Mouse (Mus musculus) urinary bladder, postnatal 36 days (tissue): Measurements from ENCODE around the gene Ssbp4.
A peak's percentile ranks its signal among the peaks of the same experiment; 100 is the strongest.

Source experiments
- DNase-seq, 2 experiments: peaks; one replicate each; pipeline ENCODE4 v3.0.0; 2022; ENCODE audit warnings: low spot score in 2 of 2, mixed read lengths in 1 of 2

The Ssbp4 gene

GRCm38 (mm10) chr8:70608749-70609367, at the start of gene Ssbp4:
TSS of gene Ssbp4 (minus strand) at chr8:70608872.
- DNase-seq: no peak

DNA sequence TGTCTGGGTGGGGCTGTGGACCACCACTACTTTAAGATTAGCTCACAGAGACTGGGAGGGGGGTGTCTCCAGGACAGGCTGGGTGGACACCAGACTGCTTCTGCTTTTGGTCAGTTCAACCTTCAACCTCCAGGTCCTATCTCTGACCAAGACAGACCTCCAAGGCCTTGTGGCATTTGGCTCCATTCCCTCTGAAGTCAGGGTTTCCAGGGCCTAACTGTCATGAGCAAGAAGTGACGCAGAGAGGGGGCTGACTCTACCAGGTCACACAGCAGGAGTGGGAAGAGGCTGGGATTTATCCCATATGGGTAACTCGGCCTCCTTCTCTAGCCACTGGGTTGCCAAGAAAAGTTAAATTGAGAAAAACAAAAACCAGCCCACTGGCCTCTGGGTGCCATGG, 49.1 kb upstream of the Ssbp4 start:
- no peak for DNase-seq

GRCm38 (mm10) chr8:70657214-70657613, 48.5 kb upstream of the Ssbp4 start:
- DNase-seq: no peak

DNA sequence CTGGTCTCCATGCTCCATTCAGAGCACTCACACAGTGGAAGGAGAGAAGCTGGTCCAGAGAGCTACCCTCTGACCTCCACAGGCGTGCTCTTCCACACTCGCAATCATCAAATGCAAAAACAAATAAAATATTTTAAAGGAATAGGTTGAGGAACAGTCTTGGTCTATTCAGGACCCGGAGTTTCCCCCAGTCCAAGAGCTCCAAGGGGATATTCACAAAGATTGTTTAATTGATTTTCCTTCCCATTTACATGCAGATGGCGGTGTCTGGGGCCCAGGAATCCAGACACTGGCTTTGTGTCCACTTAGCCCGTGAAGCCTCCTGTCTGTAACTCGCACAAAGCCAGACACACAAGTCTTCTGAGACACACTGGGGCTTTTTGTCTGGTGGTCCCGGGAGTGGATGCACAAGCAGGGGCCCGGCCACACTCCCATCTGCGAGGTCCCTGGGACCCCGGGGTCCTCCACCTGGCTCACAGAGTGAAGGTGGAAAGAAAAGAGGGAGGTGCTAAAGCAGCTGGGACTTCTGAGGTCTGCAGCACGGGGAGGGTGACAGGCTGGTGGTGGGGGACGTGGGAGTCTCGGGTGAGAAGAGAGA, 47.6 kb upstream of the Ssbp4 start:
- DNase-seq: no peak

DNA sequence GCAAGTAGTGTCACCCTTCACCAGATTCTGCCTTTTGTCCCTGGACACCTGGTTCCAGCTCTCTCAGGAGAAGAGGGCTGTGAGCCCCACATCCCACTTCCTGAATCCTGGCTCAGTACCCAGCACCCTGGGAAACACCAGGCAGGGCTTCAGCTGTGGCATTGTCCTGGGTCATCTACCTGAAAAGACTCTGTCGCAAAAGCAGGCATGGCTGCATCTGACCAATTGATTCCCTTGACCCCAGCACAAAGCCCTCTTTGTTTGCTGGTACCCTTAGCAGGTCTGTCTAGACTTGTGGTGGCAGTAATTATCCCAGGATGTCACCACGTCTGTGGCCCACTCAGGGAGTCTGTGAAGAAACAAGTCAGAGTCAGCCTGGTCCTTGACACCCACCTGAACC, 46.8 kb upstream of the Ssbp4 start:
- no peak for DNase-seq

DNA sequence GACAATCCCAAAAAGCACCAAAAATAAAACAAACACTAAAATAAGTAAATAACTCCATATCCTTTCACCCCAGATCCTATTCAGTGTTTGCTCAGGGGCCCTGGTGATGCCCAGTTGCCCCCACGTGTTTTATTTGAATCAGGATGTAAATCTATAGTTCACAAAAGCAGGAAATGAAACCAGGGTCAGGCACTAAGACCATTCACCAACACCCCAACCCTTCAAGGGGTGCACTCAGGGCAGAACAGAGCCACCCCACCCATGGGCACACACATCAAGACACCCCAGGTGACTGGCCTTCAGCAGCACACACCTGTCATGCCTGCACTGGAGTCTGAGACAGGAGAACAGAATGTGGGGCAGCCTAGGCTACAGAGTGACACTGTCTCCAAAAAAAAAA, 45.4 kb upstream of the Ssbp4 start:
- no peak for DNase-seq

DNA sequence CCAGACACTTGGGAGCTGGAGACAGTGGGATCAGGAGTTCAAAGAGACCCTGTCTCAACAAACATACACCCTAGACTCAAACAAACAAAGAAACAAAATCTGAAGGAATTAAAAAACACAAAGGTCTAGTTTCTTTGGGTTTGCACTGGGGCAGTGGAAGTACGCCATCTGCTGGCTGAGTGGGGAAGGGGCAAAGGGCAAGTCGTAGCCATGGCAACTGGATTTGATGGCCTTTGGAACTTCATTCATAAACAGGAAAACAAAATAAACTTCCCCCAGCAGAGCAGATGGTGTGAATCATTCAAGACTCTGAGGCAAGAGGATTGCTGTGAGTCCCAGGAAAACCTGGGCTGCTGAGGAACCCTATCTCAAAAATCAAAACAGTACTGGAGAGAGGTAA, 44.6 kb upstream of the Ssbp4 start:
- peak in 1 of 2 experiments; percentile 64 for DNase-seq

DNA sequence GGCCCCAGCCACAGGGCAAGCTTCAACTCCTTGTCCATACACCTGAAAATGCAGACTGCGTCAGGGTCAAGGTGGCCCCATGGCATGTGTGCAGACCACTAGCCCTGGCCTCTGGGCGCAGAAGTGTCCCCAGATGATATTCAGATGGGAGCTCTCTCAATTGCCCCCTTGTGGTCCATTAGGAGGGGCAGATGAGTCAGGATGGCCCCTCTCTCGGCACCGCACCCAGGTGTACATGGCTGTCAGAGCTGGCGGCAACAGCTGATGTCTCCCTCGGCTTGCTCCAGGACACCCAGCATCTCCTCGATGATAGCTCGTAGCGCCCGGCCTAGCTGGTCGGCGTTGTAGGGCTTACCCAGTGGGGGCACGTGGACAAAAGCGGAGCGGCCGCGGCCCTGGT, 41.7 kb upstream of the Ssbp4 start:
- DNase-seq: no peak

DNA sequence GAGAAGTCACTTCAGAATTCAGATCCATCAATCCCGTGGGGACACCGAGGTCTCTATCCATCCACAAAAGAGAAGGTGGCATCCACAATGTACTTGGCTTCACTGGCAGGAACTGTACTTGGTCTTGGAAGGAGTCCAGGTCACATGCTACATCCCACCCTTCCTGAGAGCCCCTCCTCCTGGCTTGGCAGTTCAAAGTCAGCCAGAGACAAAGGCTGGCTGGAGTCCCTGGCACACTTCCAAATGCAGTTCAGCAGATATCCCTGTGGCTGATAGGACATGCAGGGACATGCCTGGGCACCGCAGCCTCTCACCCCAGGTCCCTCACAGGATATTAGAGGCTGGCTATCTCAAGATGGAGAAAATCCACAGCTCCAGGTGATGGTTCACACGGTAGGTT, 40.7 kb upstream of the Ssbp4 start:
- peak; percentile 65 to 82 for DNase-seq

DNA sequence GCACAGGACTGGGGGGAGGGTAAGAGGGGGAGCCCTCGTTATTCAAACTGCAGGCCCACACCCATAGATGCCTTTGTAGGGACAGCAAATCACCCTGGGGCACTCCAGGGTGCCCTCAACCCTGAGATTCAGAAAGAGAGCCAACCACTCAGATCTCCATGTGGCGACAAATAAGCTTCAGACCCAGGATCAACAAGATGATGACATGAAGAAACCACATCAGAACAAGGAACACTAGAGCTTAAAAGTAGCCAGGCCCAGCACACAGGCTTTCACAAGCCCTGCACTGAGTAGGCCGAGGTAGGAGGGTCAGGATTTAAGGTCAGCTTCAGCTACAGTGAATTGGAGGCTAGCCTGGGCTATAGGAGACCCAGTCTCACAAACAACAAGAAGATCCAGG, 40.2 kb upstream of the Ssbp4 start:
- no peak for DNase-seq

GRCm38 (mm10) chr8:70648164-70648442, 39.4 kb upstream of the Ssbp4 start:
- DNase-seq: no peak

DNA sequence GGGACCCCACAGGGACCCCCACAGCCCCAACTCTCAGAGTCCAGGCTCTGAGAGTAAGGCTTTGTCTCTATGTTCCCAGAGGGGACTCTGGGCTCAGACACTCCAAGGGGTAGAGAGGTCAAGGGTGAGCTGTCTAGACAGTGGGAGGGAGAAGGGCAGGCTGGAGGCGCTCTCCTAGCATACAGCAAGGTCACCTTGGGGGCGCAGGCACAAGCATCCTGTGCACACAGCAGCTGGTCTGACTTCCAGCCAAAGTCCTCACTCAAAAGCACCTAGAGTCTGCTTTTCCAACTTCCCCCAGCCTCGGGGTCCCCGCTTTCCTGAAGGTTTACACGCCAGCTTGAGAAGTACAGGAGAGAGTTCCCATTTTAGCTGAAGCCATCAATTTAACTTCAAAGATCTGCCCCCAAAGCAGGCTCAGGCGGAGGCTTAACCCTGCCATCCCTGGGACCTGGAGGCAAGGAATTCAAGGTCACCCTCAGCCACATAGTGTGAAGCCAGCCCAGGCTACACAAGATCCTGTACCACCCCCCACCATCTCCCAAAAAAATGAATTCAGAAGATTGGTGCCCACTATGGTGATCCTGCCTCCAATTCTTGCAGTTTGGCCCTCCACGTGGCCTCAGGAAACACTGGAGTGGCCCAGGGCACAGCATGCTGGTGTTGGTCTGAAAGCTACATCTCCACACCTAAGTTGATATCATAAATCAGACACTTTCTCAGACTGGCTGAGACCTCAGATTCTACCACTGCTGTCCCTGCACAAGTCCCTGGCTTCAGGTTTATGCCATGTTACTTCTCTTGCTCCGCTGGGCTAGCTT, 38.9 kb upstream of the Ssbp4 start:
- DNase-seq: no peak

GRCm38 (mm10) chr8:70646775-70647174, 38.1 kb upstream of the Ssbp4 start:
- no peak for DNase-seq

- DNase-seq: no peak
Measured at GRCm38 (mm10) chr8:70646369-70646768, 37.7 kb upstream of the Ssbp4 start.

- no peak for DNase-seq
Measured at GRCm38 (mm10) chr8:70645501-70646224, 37.0 kb upstream of the Ssbp4 start.

DNA sequence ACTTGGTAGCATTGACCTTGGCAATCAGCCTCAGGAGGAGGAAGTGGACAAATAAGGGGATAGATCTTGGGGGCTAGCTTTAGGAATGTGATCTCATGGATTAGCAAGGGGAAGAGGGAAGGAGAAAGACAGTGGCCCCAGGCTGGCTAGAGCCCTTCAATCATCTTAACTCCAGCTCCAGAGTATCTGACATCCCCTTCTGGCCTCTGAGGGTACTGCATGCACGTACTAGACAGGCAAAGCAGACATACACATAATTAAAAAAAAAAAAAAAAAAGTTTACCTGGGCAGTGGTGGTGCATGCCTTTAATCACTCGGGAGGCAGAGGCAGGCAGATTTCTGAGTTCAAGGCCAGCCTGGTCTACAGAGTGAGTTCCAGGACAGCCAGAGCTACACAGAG, 35.4 kb upstream of the Ssbp4 start:
- no peak for DNase-seq

DNA sequence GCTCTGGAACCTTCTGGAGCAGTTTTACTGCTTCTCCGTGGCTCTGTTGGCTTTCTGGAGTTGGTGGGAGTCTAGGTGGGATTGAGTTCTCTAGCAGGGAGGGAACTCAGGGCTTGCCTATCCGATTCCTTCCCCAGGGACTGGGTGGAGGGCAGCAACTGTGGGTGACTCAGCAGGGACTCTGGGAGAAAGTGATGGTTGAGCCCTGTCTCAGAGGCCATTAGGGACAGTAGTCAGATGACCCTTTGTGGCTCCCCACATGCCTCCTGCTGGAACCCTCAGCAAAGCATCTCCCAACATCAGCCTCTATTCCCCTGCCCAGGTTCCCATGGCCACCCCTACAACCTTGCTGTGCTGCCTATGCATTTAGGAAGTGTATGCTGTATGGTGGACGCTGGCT, 34.3 kb upstream of the Ssbp4 start:
- no peak for DNase-seq

DNA sequence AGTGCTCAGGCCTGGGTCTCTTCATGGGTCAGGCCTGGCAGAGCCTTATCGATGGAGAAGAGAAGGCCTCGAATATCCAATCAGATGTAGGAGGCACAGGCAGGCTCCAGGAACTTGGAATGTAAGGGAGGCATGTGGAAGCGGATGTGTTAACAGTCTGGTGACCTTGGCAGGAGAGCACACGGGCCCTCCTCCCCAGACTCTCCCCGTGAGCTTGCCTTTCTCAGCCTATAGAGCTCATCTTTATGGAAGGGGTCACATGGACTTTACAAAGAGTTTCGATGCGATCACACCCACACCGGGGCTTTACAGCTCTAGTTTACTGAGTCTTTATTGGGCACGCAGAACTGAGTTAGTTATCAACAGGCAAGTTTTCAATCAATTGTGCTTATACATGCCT, 30.1 kb upstream of the Ssbp4 start:
- no peak for DNase-seq

DNA sequence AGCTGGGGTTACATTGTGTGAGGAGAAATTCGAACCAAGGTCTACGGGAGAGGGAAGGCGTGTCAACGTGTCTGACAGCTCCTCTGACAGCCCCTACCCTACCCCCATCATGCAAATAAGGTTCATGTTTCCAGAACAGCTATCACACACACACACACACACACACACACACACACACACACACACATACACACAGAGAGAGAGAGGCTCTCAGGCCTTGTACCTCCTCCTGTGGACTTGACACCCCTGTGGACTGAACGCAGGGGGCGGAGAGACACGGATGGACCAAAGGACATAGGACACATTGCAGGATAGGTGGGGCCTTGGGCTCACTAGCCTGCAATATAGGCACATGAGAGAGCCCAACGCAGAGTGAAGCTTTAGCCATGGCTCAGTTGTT, 28.2 kb upstream of the Ssbp4 start:
- no peak for DNase-seq

GRCm38 (mm10) chr8:70635527-70635926, 26.9 kb upstream of the Ssbp4 start:
- no peak for DNase-seq

- peak in 1 of 2 experiments; percentile 66 for DNase-seq
Measured at GRCm38 (mm10) chr8:70634066-70634465, 25.4 kb upstream of the Ssbp4 start.

DNA sequence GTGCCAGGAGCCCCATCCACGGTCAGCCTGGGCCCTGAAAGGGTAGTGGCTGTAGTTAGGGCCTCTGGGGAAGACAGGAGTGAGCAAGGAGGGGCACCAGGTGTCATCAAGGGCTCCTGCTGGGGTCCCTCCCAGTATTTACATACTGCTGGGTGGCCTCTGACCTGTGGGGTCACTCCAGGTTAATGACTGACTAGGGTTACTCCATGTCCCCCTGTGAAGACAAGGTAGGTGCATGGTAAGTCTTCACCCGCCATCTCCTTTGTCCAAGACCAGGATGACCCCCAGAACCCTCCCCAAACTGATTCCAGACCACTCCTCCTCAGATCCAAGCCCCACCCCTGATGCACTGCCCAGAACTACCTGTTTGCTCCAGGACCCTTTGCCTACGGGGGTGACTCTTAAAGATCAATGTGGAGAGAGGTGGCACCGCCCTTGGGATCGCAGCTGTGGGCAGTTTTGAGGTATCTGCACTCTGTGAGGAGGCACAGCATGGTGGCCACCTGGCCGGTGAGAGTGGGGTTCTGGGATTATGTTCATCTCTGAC, 23.7 kb upstream of the Ssbp4 start, which contains the start of gene Gdf15:
TSS of gene Gdf15 (minus strand) at position 111 of the 547 bp plus-strand sequence.
- no peak for DNase-seq
